Mouse (Mus musculus): ENCODE data around the gene Kif4. TPM values are rescaled to one million over a fixed set of nuclear protein-coding genes. Genes with fewer than 3 reads are reported as not detected.

Kif4 gene
- 10 to 100 TPM in 1 of 2 experiments, 1 to 10 TPM in 1; 9.3 to 10.4 TPM for total RNA-seq (2021)
- long read RNA-seq, experiment 1, full-length matches to known transcripts: 6 of 10 reads
- long read RNA-seq, experiment 1, partial matches to known transcripts: 3 of 10 reads
- long read RNA-seq, experiment 1, other reads (novel, unspliced or antisense): 1 of 10 reads
- long read RNA-seq, experiment 2, full-length matches to known transcripts: 11 of 14 reads
- long read RNA-seq, experiment 2, partial matches to known transcripts: 1 of 14 reads
- long read RNA-seq, experiment 2, other reads (novel, unspliced or antisense): 2 of 14 reads

- DNase-seq (ENCODE audit: low spot score in 2 of 2): no peak
Observed at GRCm38 (mm10) chrX:100625546-100625801, at the start of gene Kif4. Gene Kif4, plus strand, starts transcription at chrX:100625737.

GRCm38 (mm10) chrX:100594791-100595190, 30.7 kb upstream of the Kif4 start, which contains the start of gene P2ry4:
Gene P2ry4, minus strand, starts transcription at chrX:100594869.
- DNase-seq (ENCODE audit: low spot score in 2 of 2): no peak

DNA sequence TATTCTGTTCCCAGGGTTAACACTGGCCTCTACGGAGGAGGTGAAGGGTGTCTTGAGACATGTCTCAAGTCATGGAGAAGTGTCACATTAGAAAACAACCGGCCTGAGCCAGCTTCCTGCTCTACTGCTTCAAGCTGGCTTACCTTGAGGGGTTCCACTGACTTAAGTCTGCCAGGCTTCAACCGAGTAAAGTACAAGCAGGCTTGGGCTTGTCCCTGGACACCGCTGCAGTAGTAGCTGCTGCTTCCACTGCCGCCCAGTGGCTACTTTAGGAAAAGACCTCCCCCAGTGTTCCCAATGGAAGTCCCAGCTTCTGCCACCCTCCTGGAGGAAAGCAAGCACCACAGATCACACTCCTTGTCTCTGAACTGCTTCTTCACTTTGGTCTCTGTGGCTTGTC, 28.1 kb upstream of the Kif4 start:
- peak in 1 of 2 experiments; percentile 11 for DNase-seq (ENCODE audit: low spot score in 2 of 2)

GRCm38 (mm10) chrX:100599755-100600154, 25.8 kb upstream of the Kif4 start:
- DNase-seq (ENCODE audit: low spot score in 2 of 2): no peak

DNA sequence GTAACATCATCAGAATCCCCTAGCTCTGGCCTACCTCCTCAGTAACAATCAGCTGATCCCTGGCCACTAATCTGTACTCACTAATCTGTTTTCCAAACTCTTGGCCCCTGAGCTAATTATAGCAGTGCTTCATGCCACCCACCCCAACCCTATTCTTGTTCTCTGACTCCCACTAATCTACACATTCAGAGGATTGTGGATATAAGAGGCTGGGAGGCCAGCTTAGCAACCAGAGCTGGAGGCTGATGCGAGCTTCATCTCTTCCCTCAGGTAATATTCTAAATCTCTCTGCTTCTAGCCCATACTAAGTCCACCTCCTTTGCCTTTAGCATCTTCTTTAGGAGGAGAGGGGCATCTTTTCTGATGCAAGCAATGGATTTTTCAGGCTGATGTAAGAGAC, 20.2 kb upstream of the Kif4 start, which contains the start of gene Arr3:
TSS of gene Arr3 (plus strand) at position 184 of the 400 bp plus-strand sequence.
- no peak for DNase-seq (ENCODE audit: low spot score in 2 of 2)

DNA sequence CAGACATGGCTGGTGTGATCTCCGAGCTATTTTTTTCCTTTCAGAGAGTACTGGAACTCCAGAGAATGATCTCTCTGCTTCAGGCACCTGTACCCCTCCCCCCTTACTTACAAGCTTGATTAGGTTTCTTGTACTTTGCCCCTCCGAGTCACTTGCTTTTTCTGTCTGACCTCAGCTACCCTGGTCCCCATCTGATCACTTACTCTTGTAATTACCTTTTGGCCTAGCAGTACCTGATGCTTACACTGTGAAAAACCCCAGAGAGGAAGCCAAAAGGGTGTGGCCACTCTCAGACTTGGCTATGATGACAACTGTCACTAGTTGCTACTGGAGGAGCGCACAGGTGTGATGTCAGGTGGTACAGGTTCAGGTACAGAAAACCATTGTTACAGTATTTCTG, 7.0 kb upstream of the Kif4 start:
- no peak for DNase-seq (ENCODE audit: low spot score in 2 of 2)

DNA sequence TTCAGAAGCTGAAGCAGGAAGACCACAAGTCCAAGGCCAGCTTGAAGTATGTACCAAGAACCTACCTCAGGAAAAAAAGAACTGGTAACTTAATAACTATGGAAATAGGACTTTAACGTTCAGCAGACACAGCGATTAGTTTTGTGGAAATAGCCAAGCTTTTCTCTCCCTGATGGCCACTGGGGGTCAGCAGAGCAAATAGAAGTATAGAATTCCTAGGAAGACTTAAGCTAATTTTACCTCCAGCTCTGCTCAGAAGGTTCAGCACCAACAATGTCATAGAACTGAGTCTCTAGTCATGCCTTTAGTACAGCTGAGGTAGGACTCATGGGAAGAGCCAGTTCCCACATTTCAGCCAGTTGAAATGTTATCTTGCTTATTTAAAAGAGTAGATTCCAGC, 4.2 kb upstream of the Kif4 start:
- DNase-seq (ENCODE audit: low spot score in 2 of 2): no peak

GRCm38 (mm10) chrX:100624242-100624641, 1.3 kb upstream of the Kif4 start:
- DNase-seq (ENCODE audit: low spot score in 2 of 2): no peak

GRCm38 (mm10) chrX:100625146-100625545, 391 bp upstream of the Kif4 start:
- DNase-seq (ENCODE audit: low spot score in 2 of 2): no peak

- peak; percentile 64 to 86 for DNase-seq (ENCODE audit: low spot score in 2 of 2)
Observed at GRCm38 (mm10) chrX:100625802-100626793, 561 bp downstream of the Kif4 start, which contains the start of gene Pdzd11. Gene Pdzd11, minus strand, starts transcription at chrX:100626568.

GRCm38 (mm10) chrX:100629076-100629475, 3.5 kb downstream of the Kif4 start:
- no peak for DNase-seq (ENCODE audit: low spot score in 2 of 2)

DNA sequence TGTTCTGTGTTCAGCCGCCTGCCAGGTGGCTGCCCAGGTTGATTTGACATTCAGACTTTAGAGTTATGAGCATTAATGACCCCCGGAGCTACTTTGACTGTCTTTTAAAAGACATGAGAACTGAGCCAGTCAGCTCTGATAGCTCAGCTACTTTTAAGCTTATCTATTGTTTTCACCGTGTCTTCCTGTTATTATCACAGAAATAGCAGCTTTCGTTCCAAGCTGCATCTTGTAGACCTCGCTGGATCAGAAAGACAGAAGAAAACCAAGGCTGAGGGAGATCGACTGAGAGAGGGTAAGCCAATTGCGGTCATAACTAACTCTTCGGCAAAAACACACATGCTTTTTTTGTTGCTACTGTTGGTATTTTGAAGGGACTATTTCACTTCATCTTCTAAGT, 12.9 kb downstream of the Kif4 start:
- DNase-seq (ENCODE audit: low spot score in 2 of 2): no peak

DNA sequence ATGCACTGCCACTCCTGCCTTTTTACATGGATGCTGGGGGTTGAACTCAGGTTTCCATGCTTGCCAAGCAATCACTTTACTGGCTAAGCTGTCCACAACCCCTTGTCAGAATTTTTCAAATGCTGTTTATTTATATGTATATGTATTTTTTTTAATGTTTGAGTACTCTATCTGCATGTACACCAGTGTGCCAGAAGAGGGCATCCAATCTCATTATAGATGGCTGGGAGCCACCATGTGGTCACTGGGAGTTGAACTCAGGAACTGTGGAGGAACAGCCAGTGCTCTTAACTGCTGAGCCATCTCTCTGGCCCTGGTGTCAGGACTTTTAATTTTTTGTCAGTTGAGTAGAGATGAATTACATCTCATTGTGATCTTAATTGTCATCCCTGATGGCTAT, 27.3 kb downstream of the Kif4 start:
- DNase-seq (ENCODE audit: low spot score in 2 of 2): no peak

GRCm38 (mm10) chrX:100664825-100665224, 39.3 kb downstream of the Kif4 start:
- no peak for DNase-seq (ENCODE audit: low spot score in 2 of 2)

GRCm38 (mm10) chrX:100678204-100678603, 52.7 kb downstream of the Kif4 start:
- DNase-seq (ENCODE audit: low spot score in 2 of 2): no peak

GRCm38 (mm10) chrX:100686527-100686926, 61.0 kb downstream of the Kif4 start:
- no peak for DNase-seq (ENCODE audit: low spot score in 2 of 2)

DNA sequence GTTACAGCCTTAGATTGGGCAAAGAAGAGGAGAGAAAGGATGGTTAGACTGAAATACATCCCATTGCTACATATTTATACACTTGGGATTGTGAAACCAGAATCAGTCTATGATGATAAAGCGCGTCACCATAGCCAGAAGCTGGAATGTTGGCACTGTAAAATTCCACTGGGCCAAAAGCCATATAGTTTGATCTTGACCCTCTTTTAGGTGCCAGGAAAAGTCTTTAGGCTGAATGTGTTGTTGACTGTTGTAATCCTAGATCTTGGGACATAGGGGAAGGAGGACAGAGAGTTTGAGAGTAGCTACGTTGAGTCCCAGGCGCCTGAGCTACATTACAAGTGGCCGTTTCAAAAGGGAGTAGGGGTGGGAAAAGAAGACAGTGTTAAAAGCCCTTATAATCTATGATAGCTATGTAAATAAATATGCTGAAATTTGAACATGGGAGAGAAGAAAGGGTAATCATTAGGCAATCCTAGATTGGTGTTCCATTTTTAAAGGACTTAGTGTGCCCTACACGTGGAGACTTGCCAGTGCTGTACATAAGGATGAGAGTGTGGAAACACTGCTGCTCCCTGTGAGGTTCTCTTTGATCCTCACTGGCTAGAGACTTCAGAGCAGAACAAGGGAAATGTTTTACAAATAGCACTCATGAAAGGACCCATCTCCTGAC, 62.0 kb downstream of the Kif4 start:
- DNase-seq (ENCODE audit: low spot score in 2 of 2): no peak

DNA sequence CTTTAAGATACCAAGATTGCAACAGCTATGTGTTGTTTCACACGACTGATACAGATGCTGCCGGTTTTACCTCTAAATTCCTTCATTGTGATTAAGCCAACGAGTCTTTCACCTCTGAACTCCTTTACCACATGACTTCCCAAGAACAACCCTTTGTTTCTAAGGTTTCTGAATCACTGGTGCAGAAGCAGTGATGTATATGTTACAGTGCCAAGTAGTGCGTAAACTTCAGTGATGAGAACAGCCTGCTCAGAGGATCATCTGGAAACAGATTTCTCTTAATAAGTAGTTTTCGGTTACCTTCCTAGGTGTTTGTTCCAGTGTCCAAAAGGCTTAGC, 62.5 kb downstream of the Kif4 start:
- no peak for DNase-seq (ENCODE audit: low spot score in 2 of 2)

DNA sequence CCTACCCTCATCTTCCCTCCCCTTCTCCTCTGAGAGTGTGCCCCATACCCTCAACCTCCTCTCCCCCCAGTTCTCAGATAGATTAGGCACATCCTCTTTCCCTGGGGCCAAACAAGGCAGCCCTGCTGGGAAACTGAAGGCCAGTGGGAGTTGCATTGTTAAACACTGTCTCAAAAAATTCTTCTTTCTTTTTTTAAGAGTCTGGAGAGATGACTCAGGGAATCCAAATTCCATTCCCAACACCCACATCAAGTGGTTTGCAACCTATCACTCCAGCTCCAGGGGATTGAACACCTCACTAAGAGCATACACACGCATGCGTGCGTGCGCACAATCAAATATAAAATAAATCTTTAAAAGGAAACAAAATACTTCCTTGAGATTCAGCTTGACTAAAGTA, 71.2 kb downstream of the Kif4 start:
- DNase-seq (ENCODE audit: low spot score in 2 of 2): no peak

GRCm38 (mm10) chrX:100708032-100708431, 82.5 kb downstream of the Kif4 start:
- no peak for DNase-seq (ENCODE audit: low spot score in 2 of 2)

DNA sequence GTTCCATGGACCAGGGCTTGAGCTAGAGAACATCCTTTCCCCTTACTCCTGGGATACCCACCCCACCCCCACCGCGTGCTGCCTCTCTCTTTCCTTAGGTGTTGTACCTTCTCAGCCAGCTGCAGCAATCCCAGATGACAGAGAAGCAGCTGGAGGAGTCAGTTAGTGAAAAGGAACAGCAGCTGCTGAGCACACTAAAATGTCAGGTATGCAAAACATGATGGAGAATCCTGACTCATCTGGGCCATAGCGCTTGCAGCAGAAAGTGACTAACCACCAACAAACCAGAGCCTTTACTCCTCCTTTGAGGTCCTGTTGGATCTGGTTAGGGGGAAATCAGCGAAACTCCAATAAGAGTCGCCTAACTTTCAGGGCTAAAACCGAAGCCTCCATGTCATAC, 90.6 kb downstream of the Kif4 start:
- DNase-seq (ENCODE audit: low spot score in 2 of 2): no peak

GRCm38 (mm10) chrX:100728947-100729346, 103.4 kb downstream of the Kif4 start:
- DNase-seq (ENCODE audit: low spot score in 2 of 2): peak in 1 of 2 experiments; percentile 25
